Mouse (Mus musculus) bone marrow, adult 2 months (tissue): ENCODE results near the gene Prkn.

Source experiments
- CTCF ChIP-seq: fragments of 200-500 bp; IDR thresholded peaks from 2 replicates; pipeline ENCODE4 v1.5.1; 2011; ENCODE audit warnings: low read length, control low read depth; ENCODE audit not compliant: control insufficient read depth, insufficient read depth
- POLR2A ChIP-seq: fragments of 200-500 bp; IDR thresholded peaks from 2 replicates; pipeline ENCODE4 v1.6.1; 2011; ENCODE audit warnings: low read depth, mild to moderate bottlenecking, control low read depth, low read length, borderline replicate concordance; ENCODE audit not compliant: control insufficient read depth

DNA sequence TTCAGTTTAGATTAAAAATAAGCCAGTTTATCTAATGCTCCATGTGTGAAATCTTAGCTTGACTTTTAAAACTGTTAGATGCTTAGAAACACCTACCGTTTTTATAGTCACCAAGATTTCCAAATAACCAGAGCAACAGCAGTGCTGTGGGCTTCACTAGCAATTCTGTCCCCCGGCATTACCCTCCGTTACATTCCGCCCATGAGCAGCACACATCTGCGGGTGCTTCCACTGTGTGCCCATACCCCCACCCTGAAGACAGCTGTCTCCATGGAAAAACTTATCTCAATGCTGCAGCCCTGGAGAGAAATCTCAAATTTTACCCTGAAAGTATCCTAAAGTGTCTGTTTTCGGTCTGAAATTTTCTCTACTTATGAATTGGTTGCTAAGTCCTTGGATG, 839.5 kb downstream of the Prkn start:
- TF ChIP-seq CTCF (no peak), POLR2A (no peak)
